Mouse (Mus musculus): Measurements from ENCODE around the gene Brd1. TPM values are rescaled to one million over a fixed set of nuclear protein-coding genes. Genes with fewer than 3 reads are reported as not detected.

Gene Brd1
- polyA plus RNA-seq, 1 experiment from 2014 or later, result 12.0 TPM

DNA sequence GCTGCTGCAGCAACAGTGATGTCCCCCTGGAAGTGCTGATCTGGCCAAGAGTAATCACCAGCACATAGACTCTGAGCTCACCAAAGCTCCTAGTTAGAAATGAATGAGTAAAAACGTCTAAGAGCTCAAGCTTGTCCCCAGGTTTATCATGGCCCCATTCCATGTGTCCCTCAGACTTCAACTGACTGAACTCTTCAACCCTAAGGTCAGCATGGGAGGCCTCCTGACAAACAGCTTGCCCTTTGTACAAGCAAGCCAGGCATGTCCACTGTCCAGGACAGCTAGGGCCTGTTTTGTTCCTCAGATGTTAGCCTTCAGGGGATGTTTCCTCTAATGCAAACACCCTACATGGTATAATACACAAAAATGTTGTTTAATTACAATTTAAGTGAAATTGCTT is 29.7 kb downstream of the Brd1 start:
- Histone ChIP-seq H3K9ac (ENCODE audit: low read length) (no peak overlapping the region), H3K27me3 (ENCODE audit: control insufficient read depth, insufficient read depth, low read length) (no peaks in the 10 kb centered on the region), H3K4me1 (ENCODE audit: control insufficient read depth, insufficient read depth, low read length) (no peaks in the 10 kb centered on the region), H3K27ac (ENCODE audit: low read length) (no peak overlapping the region), H3K4me3 (ENCODE audit: low read length) (no peak overlapping the region), H3K36me3 (ENCODE audit: control insufficient read depth, insufficient read depth) (peaks cover 68% of the 10 kb centered on the region), H3K9me3 (replicated peaks; ENCODE audit: control insufficient read depth, low read length) (no peaks in the 10 kb centered on the region), H3K4me2 (ENCODE audit: low read depth, low read length) (no peak overlapping the region)
- WGBS, result 57% methylated on average over 1 of the region's 1 CpGs
- no peak for ATAC-seq (replicated peaks; ENCODE audit: extremely low read depth, insufficient read depth, low FRiP score)

- Histone ChIP-seq H3K36me3 (ENCODE audit: control insufficient read depth, insufficient read depth) (peaks cover 65% of the 10 kb centered on the region), H3K9ac (ENCODE audit: low read length) (no peak overlapping the region), H3K27ac (ENCODE audit: low read length) (no peak overlapping the region), H3K9me3 (replicated peaks; ENCODE audit: control insufficient read depth, low read length) (no peaks in the 10 kb centered on the region), H3K4me2 (ENCODE audit: low read depth, low read length) (no peak overlapping the region), H3K4me3 (ENCODE audit: low read length) (no peak overlapping the region), H3K4me1 (ENCODE audit: control insufficient read depth, insufficient read depth, low read length) (no peaks in the 10 kb centered on the region), H3K27me3 (ENCODE audit: control insufficient read depth, insufficient read depth, low read length) (no peaks in the 10 kb centered on the region)
- 57% methylated on average over 3 of the region's 3 CpGs for WGBS
- no peak for ATAC-seq (replicated peaks; ENCODE audit: extremely low read depth, insufficient read depth, low FRiP score)
These were observed 31.5 kb downstream of the Brd1 start for GRCm38 (mm10) chr15:88702501-88702900.

GRCm38 (mm10) chr15:88700759-88701158 is 33.3 kb downstream of the Brd1 start:
- no peaks in the 10 kb centered on the region for H3K9me3 ChIP-seq (replicated peaks; ENCODE audit: control insufficient read depth, low read length)
- peaks cover 60% of the 10 kb centered on the region for H3K36me3 ChIP-seq (ENCODE audit: control insufficient read depth, insufficient read depth)
- no peaks in the 10 kb centered on the region for H3K4me1 ChIP-seq (ENCODE audit: control insufficient read depth, insufficient read depth, low read length)
- H3K27ac ChIP-seq (ENCODE audit: low read length), result no peak overlapping the region
- H3K4me3 ChIP-seq (ENCODE audit: low read length), result no peak overlapping the region
- WGBS, result 88% methylated on average over 18 of the region's 18 CpGs
- no peak overlapping the region for H3K9ac ChIP-seq (ENCODE audit: low read length)
- ATAC-seq (replicated peaks; ENCODE audit: extremely low read depth, insufficient read depth, low FRiP score), result no peak
- H3K4me2 ChIP-seq (ENCODE audit: low read depth, low read length), result no peak overlapping the region
- H3K27me3 ChIP-seq (ENCODE audit: control insufficient read depth, insufficient read depth, low read length), result no peaks in the 10 kb centered on the region

GRCm38 (mm10) chr15:88699508-88699907 is 34.5 kb downstream of the Brd1 start:
- WGBS, result 84% methylated on average over 5 of the region's 5 CpGs
- no peaks in the 10 kb centered on the region for H3K9me3 ChIP-seq (replicated peaks; ENCODE audit: control insufficient read depth, low read length)
- no peak for ATAC-seq (replicated peaks; ENCODE audit: extremely low read depth, insufficient read depth, low FRiP score)
- no peak overlapping the region for H3K4me2 ChIP-seq (ENCODE audit: low read depth, low read length)
- no peak overlapping the region for H3K27ac ChIP-seq (ENCODE audit: low read length)
- no peak overlapping the region for H3K9ac ChIP-seq (ENCODE audit: low read length)
- H3K4me1 ChIP-seq (ENCODE audit: control insufficient read depth, insufficient read depth, low read length), result no peaks in the 10 kb centered on the region
- peaks cover 64% of the 10 kb centered on the region for H3K36me3 ChIP-seq (ENCODE audit: control insufficient read depth, insufficient read depth)
- H3K27me3 ChIP-seq (ENCODE audit: control insufficient read depth, insufficient read depth, low read length), result no peaks in the 10 kb centered on the region
- no peak overlapping the region for H3K4me3 ChIP-seq (ENCODE audit: low read length)

DNA sequence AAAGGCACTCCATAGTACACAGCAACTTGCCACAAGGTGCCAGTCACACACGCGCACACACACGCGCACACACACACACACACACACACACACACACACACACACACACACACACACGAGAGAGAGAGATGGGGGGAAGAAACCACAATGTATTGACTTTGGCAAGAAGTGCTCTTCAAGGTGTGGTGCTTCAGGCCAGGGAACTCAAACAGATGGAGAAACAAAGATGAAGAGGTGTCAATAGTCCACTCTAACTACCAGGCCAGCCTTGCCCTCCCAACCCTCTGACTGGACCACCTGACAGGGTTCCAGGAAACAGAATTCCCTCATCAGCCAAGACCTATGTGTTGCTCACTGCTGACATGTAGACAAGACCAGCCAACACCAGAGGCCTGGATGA is 36.4 kb downstream of the Brd1 start:
- H3K4me2 ChIP-seq (ENCODE audit: low read depth, low read length), result no peak overlapping the region
- H3K27me3 ChIP-seq (ENCODE audit: control insufficient read depth, insufficient read depth, low read length), result no peaks in the 10 kb centered on the region
- H3K27ac ChIP-seq (ENCODE audit: low read length), result no peak overlapping the region
- no peak for ATAC-seq (replicated peaks; ENCODE audit: extremely low read depth, insufficient read depth, low FRiP score)
- H3K9ac ChIP-seq (ENCODE audit: low read length), result no peak overlapping the region
- 85% methylated on average over 5 of the region's 5 CpGs for WGBS
- H3K9me3 ChIP-seq (replicated peaks; ENCODE audit: control insufficient read depth, low read length), result no peaks in the 10 kb centered on the region
- no peak overlapping the region for H3K4me3 ChIP-seq (ENCODE audit: low read length)
- H3K36me3 ChIP-seq (ENCODE audit: control insufficient read depth, insufficient read depth), result peaks cover 58% of the 10 kb centered on the region
- H3K4me1 ChIP-seq (ENCODE audit: control insufficient read depth, insufficient read depth, low read length), result no peaks in the 10 kb centered on the region

DNA sequence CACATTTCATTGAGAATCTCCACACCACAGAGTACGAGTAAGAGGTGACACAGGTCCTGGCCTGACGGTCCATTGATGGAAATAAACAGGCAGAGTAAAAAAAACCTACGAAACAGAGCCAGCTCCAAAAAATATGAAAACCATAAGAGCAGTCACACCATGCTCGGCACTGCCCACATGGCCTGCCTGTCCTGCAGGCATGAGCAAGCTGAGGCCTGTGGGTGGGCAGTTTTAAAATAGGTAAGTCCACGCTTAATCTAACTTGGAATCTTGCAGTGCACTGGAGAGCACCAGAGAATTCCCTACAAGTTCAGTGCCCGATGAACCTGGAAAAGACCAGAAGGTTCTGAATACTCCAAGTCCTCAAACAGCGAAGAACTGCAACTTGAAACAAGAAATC is 38.0 kb downstream of the Brd1 start:
- H3K9me3 ChIP-seq (replicated peaks; ENCODE audit: control insufficient read depth, low read length), result no peaks in the 10 kb centered on the region
- no peak for ATAC-seq (replicated peaks; ENCODE audit: extremely low read depth, insufficient read depth, low FRiP score)
- H3K4me2 ChIP-seq (ENCODE audit: low read depth, low read length), result no peak overlapping the region
- no peaks in the 10 kb centered on the region for H3K4me1 ChIP-seq (ENCODE audit: control insufficient read depth, insufficient read depth, low read length)
- no peak overlapping the region for H3K27ac ChIP-seq (ENCODE audit: low read length)
- no peaks in the 10 kb centered on the region for H3K27me3 ChIP-seq (ENCODE audit: control insufficient read depth, insufficient read depth, low read length)
- H3K9ac ChIP-seq (ENCODE audit: low read length), result no peak overlapping the region
- peaks cover 62% of the 10 kb centered on the region for H3K36me3 ChIP-seq (ENCODE audit: control insufficient read depth, insufficient read depth)
- H3K4me3 ChIP-seq (ENCODE audit: low read length), result no peak overlapping the region
- 90% methylated on average over 7 of the region's 7 CpGs for WGBS

DNA sequence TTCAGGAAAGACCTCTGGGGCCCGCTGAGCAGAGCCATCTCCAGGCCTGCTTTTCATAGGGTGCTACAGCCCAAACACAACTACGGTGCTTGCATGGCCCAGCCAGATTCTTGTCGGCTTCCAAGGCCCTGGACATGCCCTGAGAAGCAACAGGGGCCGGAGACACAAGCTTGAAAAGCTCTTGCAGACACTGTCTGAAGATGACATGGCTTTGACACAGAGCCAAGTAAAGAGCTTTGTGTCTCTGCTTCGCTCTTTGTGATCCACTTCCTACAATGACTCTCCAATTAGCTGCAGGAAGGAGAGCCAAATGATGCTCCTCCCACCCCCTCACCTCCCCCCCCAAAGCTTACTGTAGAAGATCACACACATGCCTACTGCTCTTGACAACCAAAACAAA is 40.0 kb downstream of the Brd1 start:
- no peak overlapping the region for H3K27ac ChIP-seq (ENCODE audit: low read length)
- H3K9ac ChIP-seq (ENCODE audit: low read length), result no peak overlapping the region
- WGBS, result 41% methylated on average over 5 of the region's 5 CpGs
- no peak overlapping the region for H3K4me3 ChIP-seq (ENCODE audit: low read length)
- H3K27me3 ChIP-seq (ENCODE audit: control insufficient read depth, insufficient read depth, low read length), result no peaks in the 10 kb centered on the region
- no peaks in the 10 kb centered on the region for H3K9me3 ChIP-seq (replicated peaks; ENCODE audit: control insufficient read depth, low read length)
- H3K4me2 ChIP-seq (ENCODE audit: low read depth, low read length), result no peak overlapping the region
- ATAC-seq (replicated peaks; ENCODE audit: extremely low read depth, insufficient read depth, low FRiP score), result 0 out of 2 replicates have a peak, but pooled peaks have one; percentile 11
- H3K36me3 ChIP-seq (ENCODE audit: control insufficient read depth, insufficient read depth), result peaks cover 68% of the 10 kb centered on the region
- H3K4me1 ChIP-seq (ENCODE audit: control insufficient read depth, insufficient read depth, low read length), result no peaks in the 10 kb centered on the region

DNA sequence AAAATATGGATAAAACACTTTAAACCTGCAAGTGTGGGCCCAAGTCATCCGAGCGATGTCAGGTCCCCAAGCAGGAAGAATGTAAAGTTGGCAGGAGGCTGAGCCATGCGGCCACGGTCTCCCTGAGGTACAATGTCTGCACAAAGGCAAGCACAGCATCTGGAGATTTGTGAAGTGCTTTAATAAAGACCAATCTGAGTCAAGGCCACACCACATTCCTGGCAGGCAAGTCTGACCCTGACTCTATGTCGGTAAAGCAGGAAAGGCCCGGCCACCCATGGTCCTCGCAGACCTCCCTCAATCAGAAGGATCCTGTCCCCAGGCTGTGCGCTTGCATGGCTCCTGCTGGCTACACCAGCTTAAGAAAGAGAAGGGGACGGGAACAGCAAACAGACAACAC is 41.3 kb downstream of the Brd1 start:
- no peak for ATAC-seq (replicated peaks; ENCODE audit: extremely low read depth, insufficient read depth, low FRiP score)
- no peak overlapping the region for H3K4me3 ChIP-seq (ENCODE audit: low read length)
- no peak overlapping the region for H3K4me2 ChIP-seq (ENCODE audit: low read depth, low read length)
- peaks cover 73% of the 10 kb centered on the region for H3K36me3 ChIP-seq (ENCODE audit: control insufficient read depth, insufficient read depth)
- no peaks in the 10 kb centered on the region for H3K27me3 ChIP-seq (ENCODE audit: control insufficient read depth, insufficient read depth, low read length)
- no peak overlapping the region for H3K9ac ChIP-seq (ENCODE audit: low read length)
- no peaks in the 10 kb centered on the region for H3K4me1 ChIP-seq (ENCODE audit: control insufficient read depth, insufficient read depth, low read length)
- 75% methylated on average over 9 of the region's 9 CpGs for WGBS
- H3K27ac ChIP-seq (ENCODE audit: low read length), result no peak overlapping the region
- no peaks in the 10 kb centered on the region for H3K9me3 ChIP-seq (replicated peaks; ENCODE audit: control insufficient read depth, low read length)

DNA sequence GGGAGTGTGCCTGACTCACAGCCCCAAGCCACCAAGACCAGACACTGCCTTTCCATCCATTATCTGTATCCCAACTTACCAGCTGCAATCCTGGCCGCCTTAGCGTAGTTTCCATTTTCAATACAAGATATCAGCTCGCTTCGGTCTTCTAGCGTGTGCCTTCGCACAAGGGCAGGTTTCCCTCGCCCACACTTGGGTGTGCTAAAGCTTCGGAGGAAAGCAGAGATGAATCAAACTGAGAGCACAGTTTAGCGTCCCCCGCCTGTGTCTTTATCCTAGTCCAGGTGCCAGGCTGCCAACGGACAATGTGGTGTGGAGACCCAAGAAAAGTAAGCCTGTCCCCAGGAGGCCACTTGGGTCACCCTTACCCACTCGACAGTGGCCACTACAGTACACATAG is 42.9 kb downstream of the Brd1 start:
- Histone ChIP-seq H3K27me3 (ENCODE audit: control insufficient read depth, insufficient read depth, low read length) (no peaks in the 10 kb centered on the region), H3K27ac (ENCODE audit: low read length) (no peak overlapping the region), H3K9me3 (replicated peaks; ENCODE audit: control insufficient read depth, low read length) (no peaks in the 10 kb centered on the region), H3K36me3 (ENCODE audit: control insufficient read depth, insufficient read depth) (peaks cover 75% of the 10 kb centered on the region), H3K4me1 (ENCODE audit: control insufficient read depth, insufficient read depth, low read length) (no peaks in the 10 kb centered on the region), H3K4me3 (ENCODE audit: low read length) (no peak overlapping the region), H3K9ac (ENCODE audit: low read length) (no peak overlapping the region), H3K4me2 (ENCODE audit: low read depth, low read length) (no peak overlapping the region)
- no peak for ATAC-seq (replicated peaks; ENCODE audit: extremely low read depth, insufficient read depth, low FRiP score)
- WGBS, result 94% methylated on average over 12 of the region's 12 CpGs

DNA sequence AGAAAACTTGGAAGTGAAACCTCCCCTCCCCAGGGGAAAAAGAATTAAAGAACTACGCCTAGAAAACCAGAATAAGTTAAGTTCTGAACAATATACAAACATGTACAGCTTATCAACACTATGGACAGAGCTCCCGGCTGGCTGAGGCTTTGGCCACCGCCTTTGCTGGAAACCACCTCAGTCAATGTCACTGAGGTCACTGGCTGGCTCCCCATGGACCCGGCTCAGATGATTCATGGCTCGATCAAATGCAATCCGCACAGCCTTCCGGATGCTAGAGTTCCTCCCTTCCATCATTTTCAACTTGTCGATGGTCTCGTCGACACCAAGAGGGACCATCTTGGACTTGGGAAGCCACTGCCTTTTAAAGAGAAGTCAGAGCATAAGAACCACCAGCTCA is 45.9 kb downstream of the Brd1 start:
- Histone ChIP-seq H3K27me3 (ENCODE audit: control insufficient read depth, insufficient read depth, low read length) (no peaks in the 10 kb centered on the region), H3K27ac (ENCODE audit: low read length) (no peak overlapping the region), H3K9ac (ENCODE audit: low read length) (no peak overlapping the region), H3K4me2 (ENCODE audit: low read depth, low read length) (no peak overlapping the region), H3K9me3 (replicated peaks; ENCODE audit: control insufficient read depth, low read length) (no peaks in the 10 kb centered on the region), H3K4me3 (ENCODE audit: low read length) (no peak overlapping the region), H3K36me3 (ENCODE audit: control insufficient read depth, insufficient read depth) (peaks cover 68% of the 10 kb centered on the region), H3K4me1 (ENCODE audit: control insufficient read depth, insufficient read depth, low read length) (no peaks in the 10 kb centered on the region)
- 66% methylated on average over 10 of the region's 10 CpGs for WGBS
- ATAC-seq (replicated peaks; ENCODE audit: extremely low read depth, insufficient read depth, low FRiP score), result no peak
